Mouse (Mus musculus) right cerebral cortex, adult 18-20 months (tissue): Measurements from ENCODE around the gene Cnot1.
"Not testable (repeated sequence)": the region's sequence is repeated elsewhere in the genome, so short reads cannot be mapped to it uniquely, and the experiment has no call there.

Experiments
- DNase-seq: peaks from one replicate; pipeline ENCODE4 v3.0.0; 2022; ENCODE audit warnings: mixed read lengths

The Cnot1 gene

GRCm38 (mm10) chr8:95807331-95807843 is at the start of gene Cnot1:
Cnot1 (minus strand) TSS chr8:95807464.
- DNase-seq: peak; percentile 99

- DNase-seq: no peak
Measured at GRCm38 (mm10) chr8:95854174-95854573, 46.9 kb upstream of the Cnot1 start.

GRCm38 (mm10) chr8:95853102-95853843 is 46.0 kb upstream of the Cnot1 start, which contains the start of gene Slc38a7:
Slc38a7 (minus strand) TSS chr8:95853539.
- peak; percentile 89 for DNase-seq

GRCm38 (mm10) chr8:95852290-95852689 is 45.0 kb upstream of the Cnot1 start:
- DNase-seq: no peak

- DNase-seq: no peak
Measured at GRCm38 (mm10) chr8:95850326-95850725, 43.1 kb upstream of the Cnot1 start.

- no peak for DNase-seq
Measured at GRCm38 (mm10) chr8:95848734-95849464, 41.6 kb upstream of the Cnot1 start.

GRCm38 (mm10) chr8:95848061-95848551 is 40.8 kb upstream of the Cnot1 start:
- peak; percentile 30 for DNase-seq

GRCm38 (mm10) chr8:95845026-95845425 is 37.8 kb upstream of the Cnot1 start:
- no peak for DNase-seq

- no peak for DNase-seq
Measured at GRCm38 (mm10) chr8:95843968-95844367, 36.7 kb upstream of the Cnot1 start.

- DNase-seq: no peak
Measured at GRCm38 (mm10) chr8:95841436-95841835, 34.2 kb upstream of the Cnot1 start.

GRCm38 (mm10) chr8:95839289-95839688 is 32.0 kb upstream of the Cnot1 start:
- DNase-seq: no peak

GRCm38 (mm10) chr8:95837266-95837665 is 30.0 kb upstream of the Cnot1 start:
- DNase-seq: no peak

GRCm38 (mm10) chr8:95835891-95836290 is 28.6 kb upstream of the Cnot1 start:
- no peak for DNase-seq

GRCm38 (mm10) chr8:95833435-95833984 is 26.2 kb upstream of the Cnot1 start:
- DNase-seq: no peak

- DNase-seq: peak; percentile 86
Measured at GRCm38 (mm10) chr8:95832603-95833434, 25.6 kb upstream of the Cnot1 start.

- no peak for DNase-seq
Measured at GRCm38 (mm10) chr8:95830144-95830543, 22.9 kb upstream of the Cnot1 start.

GRCm38 (mm10) chr8:95825162-95825561 is 17.9 kb upstream of the Cnot1 start, which contains the start of gene Sap18b:
Sap18b (plus strand) TSS chr8:95825346.
- DNase-seq: not testable (repeated sequence)

- no peak for DNase-seq
Measured at GRCm38 (mm10) chr8:95822699-95823098, 15.4 kb upstream of the Cnot1 start.

- no peak for DNase-seq
Measured at GRCm38 (mm10) chr8:95822096-95822495, 14.8 kb upstream of the Cnot1 start.

- no peak for DNase-seq
Measured at GRCm38 (mm10) chr8:95821266-95821665, 14.0 kb upstream of the Cnot1 start.

GRCm38 (mm10) chr8:95818211-95818610 is 10.9 kb upstream of the Cnot1 start:
- no peak for DNase-seq

- DNase-seq: no peak
Measured at GRCm38 (mm10) chr8:95817597-95817996, 10.3 kb upstream of the Cnot1 start.
